Mouse (Mus musculus) myocyte (in vitro differentiated cells): Measurements from ENCODE around the gene Slc17a5.

Experiments used
- MAX ChIP-seq: IDR thresholded peaks from one replicate; pipeline ENCODE4 v1.6.1; 2011; ENCODE audit warnings: low read depth, mild to moderate bottlenecking, control low read depth
- POLR2A ChIP-seq: IDR thresholded peaks from one replicate; pipeline ENCODE4 v1.6.1; 2011; ENCODE audit warnings: low read depth, mild to moderate bottlenecking, control low read depth, moderate library complexity; ENCODE audit not compliant: insufficient read length
- SRF ChIP-seq: IDR thresholded peaks from one replicate; pipeline ENCODE4 v1.6.1; 2011; ENCODE audit warnings: low read depth; ENCODE audit not compliant: control insufficient read depth, insufficient read length

GRCm38 (mm10) chr9:78506722-78507077 is 81.1 kb downstream of the Slc17a5 start:
- TF ChIP-seq POLR2A (no peak), SRF (no peak), MAX (no peak)
